Mouse (Mus musculus) right cerebral cortex, postnatal 14 days (tissue): Measurements from ENCODE around the gene Zfp768.

Source experiments
- DNase-seq: peaks from one replicate; pipeline ENCODE4 v3.0.0; 2022

Gene Zfp768

DNA sequence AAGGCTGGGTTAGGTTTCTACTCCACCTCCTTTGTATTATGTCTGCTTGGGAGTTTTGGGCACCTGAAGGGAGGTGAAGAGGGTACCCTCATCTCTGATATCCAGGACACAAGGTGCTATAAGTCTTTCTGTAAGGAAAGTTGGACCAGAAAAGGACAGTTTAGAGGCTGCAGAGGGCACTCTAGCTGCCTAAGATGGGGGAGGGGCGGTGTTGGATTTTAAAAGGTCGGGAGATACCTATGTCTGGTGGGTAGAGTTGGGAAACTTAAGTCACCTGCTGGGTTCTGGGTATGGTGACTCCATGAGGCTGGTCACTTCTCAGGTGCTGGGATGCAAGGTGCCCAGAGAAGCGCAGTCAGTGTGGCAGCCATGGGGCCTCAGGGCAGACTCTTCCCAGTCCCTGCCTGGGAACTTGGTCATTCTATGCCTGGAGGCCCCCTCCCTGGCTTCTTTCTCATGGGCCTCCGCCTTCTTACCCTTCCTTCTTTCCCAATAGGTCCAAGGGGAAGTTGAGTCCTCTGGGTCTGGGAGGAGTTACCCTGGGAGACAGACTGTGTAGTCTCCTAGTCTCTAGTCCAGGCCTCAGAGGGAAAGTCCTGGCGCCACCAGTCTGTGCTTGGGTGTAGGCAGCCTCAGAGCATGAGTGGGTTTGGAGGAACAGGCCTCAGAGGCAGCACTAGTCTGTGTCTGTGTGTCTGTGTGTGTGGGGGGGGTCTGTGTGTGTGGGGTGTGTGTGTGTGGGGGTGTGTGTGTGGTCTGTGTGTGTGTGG is 48.4 kb downstream of the Zfp768 start:
- no peak for DNase-seq

DNA sequence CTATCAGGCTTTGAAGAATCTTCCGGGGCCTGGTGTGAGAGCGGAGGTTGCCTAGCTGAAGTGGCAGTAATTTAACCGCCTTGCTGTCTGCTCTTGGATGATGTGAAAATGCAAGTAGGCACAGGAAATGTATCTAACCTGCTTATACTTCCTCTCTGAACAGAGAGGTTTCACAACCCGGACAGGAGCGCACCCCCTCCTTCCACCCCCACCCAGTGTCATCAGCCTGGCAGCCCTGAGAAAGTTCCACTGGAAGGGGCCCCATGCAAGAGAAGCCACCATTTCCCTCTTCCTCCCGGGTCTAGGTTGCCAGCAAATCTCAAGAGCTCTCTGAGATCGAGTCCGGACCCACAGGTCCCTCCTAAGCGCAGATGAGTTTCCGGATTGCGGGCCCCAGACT is 49.3 kb downstream of the Zfp768 start, which contains the start of gene Itgal:
Gene Itgal (plus strand): TSS at position 163 of the 400 bp plus-strand sequence.
- DNase-seq: no peak
